Mouse (Mus musculus) left cerebral cortex, adult 2 months (tissue): ENCODE measurements around the gene Col2a1. TPM values are rescaled to one million over a fixed set of nuclear protein-coding genes. Genes with fewer than 3 reads are reported as not detected.

Experiments used
- DNase-seq, 2 experiments: peaks; one replicate each; pipeline ENCODE4 v3.0.0; 2021 to 2022; ENCODE audit warnings: low spot score in 2 of 2, mixed read lengths in 1 of 2; ENCODE audit errors: extremely low spot score in 1 of 2
- H3K27ac ChIP-seq: fragments of 200-600 bp; 2 replicates; pipeline ENCODE4 v1.8.1; 2022
- H3K4me3 ChIP-seq: fragments of 200-600 bp; 2 replicates; pipeline ENCODE4 v1.8.1; 2022
- CTCF ChIP-seq: fragments of 200-600 bp; IDR thresholded peaks from 2 replicates; pipeline ENCODE4 v1.8.1; 2022; ENCODE audit warnings: antibody characterized with exemption, mild to moderate bottlenecking, moderate library complexity
- intact Hi-C: fragments of 180-260 bp; cut with DNase I; formaldehyde crosslinking; loops from one replicate; pipeline ENCODE4 v1.15.1; 2025
- long read RNA-seq, 2 experiments: library from polyadenylated mRNA; stranded (forward); transcript quantifications; one replicate each; pipeline ENCODE4 v2.0.0; 2021; ENCODE audit warnings: borderline mapping rate in 2 of 2
- total RNA-seq, 2 experiments: library from RNA; stranded (reverse); gene quantifications; 2 replicates each; pipeline ENCODE4 v1.2.3; 2021

Col2a1 gene
- total RNA-seq: under 1 TPM; 0.61 to 0.63 TPM
- long read RNA-seq, experiment 1: 0 reads
- long read RNA-seq, experiment 2, partial matches to known transcripts: 1 of 3 reads
- long read RNA-seq, experiment 2, other reads (novel, unspliced or antisense): 2 of 3 reads

DNA sequence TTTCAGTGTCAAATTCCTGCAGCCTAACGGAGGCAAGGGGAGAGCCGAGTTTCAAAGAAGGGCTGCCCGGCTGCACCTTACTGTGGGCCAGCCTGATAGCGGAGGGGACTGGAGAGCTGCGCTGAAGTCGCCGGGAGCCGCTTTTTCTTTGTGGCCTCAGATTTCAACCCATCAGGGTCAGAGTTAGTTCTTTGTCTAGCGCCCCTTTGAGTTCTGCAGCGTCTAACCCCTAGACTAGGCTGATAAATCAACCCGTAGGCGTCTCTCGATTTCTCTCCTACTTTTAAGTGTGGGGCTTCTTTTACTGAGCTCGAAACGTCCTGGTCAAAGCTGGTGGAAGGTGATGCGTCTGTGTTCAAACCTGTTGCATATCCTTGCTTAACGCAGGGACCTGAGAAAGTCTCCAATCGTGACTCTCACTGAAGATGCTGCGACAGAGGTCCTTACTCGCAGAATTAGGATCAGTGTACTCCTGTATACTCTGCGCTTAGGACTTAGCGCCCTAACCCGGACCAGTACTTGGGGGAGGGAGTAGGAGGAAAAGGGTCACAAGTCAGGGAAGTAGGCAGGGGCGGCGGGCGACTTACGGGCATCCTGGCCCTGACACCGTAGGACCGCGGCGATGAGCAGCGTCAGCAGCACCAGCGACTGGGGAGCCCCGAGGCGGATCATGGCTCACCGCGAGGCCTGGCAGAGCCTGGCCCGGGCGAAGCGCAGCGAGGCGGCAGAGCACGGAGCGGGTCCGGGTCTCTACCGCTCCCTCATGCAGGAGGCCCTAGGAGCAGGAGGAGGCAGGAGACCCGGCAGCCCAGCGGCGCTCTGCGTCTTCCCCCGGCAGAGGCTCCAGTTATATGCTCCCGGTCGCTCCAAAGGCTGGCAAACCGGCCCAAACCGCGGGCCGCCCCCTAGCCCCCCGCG lies at the start of gene Col2a1:
Gene Col2a1, minus strand, starts transcription at position 874 of the 918 bp plus-strand sequence.
- Histone ChIP-seq H3K4me3 (peak within 1 kb of the TSS; percentile 7; the same call in 1 of the 2 replicates), H3K27ac (no peak within 1 kb of the TSS)
- no peak for TF ChIP-seq CTCF
- DNase-seq: no peak
- intact Hi-C loops: no loop called here

DNA sequence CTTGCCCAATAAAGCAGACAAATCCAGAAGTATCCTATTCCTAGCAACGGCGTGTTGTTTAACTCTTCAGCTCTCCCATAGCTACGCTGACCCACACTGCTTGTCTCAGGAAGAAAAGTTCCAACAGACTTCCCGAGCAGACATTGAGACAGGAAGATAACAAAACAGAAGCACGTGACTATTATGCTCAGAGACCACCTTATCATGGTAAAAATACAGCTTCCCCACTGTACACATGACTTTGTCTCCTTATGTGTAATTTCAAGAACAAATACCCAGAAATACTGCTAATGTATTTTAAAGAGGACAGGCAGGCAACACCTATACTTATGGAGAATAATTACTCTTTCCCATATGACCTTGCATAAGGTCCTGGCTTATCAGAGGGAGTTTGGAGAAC lies 47.2 kb upstream of the Col2a1 start:
- intact Hi-C loops: no loop called here
- H3K27ac ChIP-seq: no peak overlapping the region
- no peak for DNase-seq
- H3K4me3 ChIP-seq: no peak overlapping the region
- no peak for TF ChIP-seq CTCF

- H3K4me3 ChIP-seq: no peak overlapping the region
- no peak overlapping the region for H3K27ac ChIP-seq
- no peak for DNase-seq
- intact Hi-C loops: no loop called here
- no peak for TF ChIP-seq CTCF
These were observed 44.6 kb upstream of the Col2a1 start for GRCm38 (mm10) chr15:98048918-98049700.

GRCm38 (mm10) chr15:98044387-98044786 lies 39.9 kb upstream of the Col2a1 start:
- intact Hi-C loops: loop anchor here (5.0 kb wide), 1 partner anchor 72 kb away; no protein-coding TSS in a partner anchor
- Histone ChIP-seq H3K27ac (no peak overlapping the region), H3K4me3 (no peak overlapping the region)
- no peak for DNase-seq
- TF ChIP-seq CTCF: peak; percentile 3; the same call in 1 of the 2 replicates

- no peak overlapping the region for H3K27ac ChIP-seq
- DNase-seq: no peak
- H3K4me3 ChIP-seq: no peak overlapping the region
- TF ChIP-seq CTCF: no peak
- intact Hi-C loops: loop anchor here (5.0 kb wide), 1 partner anchor 72 kb away; no protein-coding TSS in a partner anchor
These were observed 39.5 kb upstream of the Col2a1 start for GRCm38 (mm10) chr15:98043967-98044366.

GRCm38 (mm10) chr15:98042508-98042907 lies 38.0 kb upstream of the Col2a1 start:
- no peak for DNase-seq
- H3K27ac ChIP-seq: no peak overlapping the region
- no peak for TF ChIP-seq CTCF
- H3K4me3 ChIP-seq: no peak overlapping the region
- intact Hi-C loops: loop anchor here (5.0 kb wide), 1 partner anchor 70 kb away; no protein-coding TSS in a partner anchor

DNA sequence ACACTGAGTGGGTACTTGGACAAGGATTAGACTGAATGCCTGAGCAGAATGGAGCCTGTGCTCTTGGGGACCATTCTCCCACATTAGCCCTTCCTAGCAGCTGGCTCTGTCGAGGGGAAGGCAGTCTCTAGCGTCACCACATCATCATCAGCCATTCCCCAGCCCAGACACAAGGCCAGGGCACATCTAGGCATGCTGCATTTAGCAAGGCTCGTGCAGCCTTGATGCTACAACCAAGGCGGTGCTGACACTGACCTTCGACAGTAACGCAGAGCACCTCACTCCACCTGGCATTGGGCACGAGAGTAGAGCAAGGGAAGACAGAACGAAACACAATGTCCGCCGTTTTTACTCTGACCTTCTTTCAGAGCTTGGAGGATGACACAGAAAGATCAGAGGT lies 35.2 kb upstream of the Col2a1 start:
- intact Hi-C loops: loop anchor here (5.0 kb wide), 1 partner anchor 67 kb away; no protein-coding TSS in a partner anchor
- no peak for TF ChIP-seq CTCF
- H3K4me3 ChIP-seq: no peak overlapping the region
- no peak for DNase-seq
- H3K27ac ChIP-seq: no peak overlapping the region

DNA sequence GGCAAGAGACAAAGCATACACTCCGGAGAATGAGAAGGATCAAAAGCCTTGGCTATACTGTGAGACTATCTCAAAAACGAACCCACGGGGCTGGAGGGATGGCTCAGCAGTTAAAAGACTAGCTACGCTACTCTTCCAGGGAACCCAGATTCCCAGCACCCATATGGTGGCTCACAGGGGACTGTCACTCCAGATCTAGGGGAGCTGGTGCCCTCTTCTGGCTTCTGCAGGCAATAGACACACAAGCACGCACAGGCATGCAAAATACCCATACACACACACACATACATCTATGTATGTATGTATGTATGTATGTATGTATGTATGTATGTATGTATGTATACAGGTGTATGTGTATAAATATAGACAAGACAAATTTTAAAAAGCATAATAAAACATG lies 32.1 kb upstream of the Col2a1 start:
- no peak overlapping the region for H3K27ac ChIP-seq
- intact Hi-C loops: no loop called here
- DNase-seq: no peak
- no peak; the same call in 1 of the 2 replicates for TF ChIP-seq CTCF
- H3K4me3 ChIP-seq: no peak overlapping the region

GRCm38 (mm10) chr15:98035076-98035755 lies 30.7 kb upstream of the Col2a1 start:
- Histone ChIP-seq H3K27ac (no peak overlapping the region), H3K4me3 (no peak overlapping the region)
- TF ChIP-seq CTCF: no peak
- intact Hi-C loops: no loop called here
- DNase-seq: no peak

DNA sequence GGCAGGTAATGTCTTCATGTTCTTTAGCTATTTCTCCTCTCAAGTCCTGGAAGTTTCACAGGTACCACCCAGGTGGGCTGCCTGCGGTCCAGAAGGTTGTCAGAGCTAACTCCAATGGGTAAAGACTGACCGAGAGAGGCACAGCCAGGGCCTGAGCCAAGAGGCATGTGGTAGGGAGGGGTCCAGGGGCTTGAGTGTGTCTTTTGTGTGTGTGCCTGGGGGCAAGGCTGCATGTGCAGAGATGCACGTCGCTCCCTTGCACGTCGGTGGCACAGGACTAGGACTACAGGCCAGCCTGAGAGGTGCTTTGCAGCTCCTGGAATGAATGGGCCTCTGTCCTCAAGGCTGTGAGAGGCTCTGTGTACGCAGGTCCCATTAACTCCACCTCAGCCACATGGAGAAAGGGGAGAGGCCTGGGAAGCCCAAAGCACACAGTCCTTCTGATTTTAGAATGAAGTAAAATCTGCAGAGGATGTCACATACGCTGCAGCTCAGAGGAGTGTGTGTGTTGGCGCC lies 28.8 kb upstream of the Col2a1 start:
- TF ChIP-seq CTCF: no peak
- Histone ChIP-seq H3K27ac (no peak overlapping the region), H3K4me3 (no peak overlapping the region)
- no peak for DNase-seq
- intact Hi-C loops: no loop called here

DNA sequence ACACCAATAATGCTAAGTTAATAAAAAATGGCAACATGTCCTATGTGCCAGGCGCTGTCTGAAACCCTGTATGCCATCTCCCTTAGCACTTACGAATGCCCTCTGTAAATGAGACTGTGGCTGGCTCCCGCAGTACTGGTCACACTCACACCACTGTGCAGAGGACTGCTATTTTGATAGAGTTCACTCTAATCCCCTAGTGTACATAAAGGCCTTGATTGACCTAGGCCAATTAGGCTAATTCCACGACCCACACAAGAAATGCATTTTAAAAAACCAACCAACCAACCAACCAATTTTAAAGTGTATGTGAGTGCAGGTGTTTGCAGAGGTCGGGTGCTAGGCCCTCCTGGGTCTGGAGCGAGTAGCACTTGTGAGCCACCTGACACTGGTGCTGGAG lies 25.3 kb upstream of the Col2a1 start:
- no peak for TF ChIP-seq CTCF
- intact Hi-C loops: no loop called here

More for the DNA sequence above, 25.3 kb upstream of the Col2a1 start:
- no peak for DNase-seq
- no peak overlapping the region for H3K27ac ChIP-seq
- no peak overlapping the region for H3K4me3 ChIP-seq
